Mouse (Mus musculus) cerebellum, adult 2 months (tissue): ENCODE data around the gene Hoxa6.

ENCODE experiments used
- CTCF ChIP-seq: fragments of 200-500 bp; IDR thresholded peaks from 2 replicates; pipeline ENCODE4 v1.5.1; 2011; ENCODE audit warnings: low read depth, mild to moderate bottlenecking, control low read depth, low read length, moderate library complexity, borderline replicate concordance; ENCODE audit not compliant: insufficient read depth
- POLR2A ChIP-seq: fragments of 200-500 bp; IDR thresholded peaks from 2 replicates; pipeline ENCODE4 v1.6.1; 2011; ENCODE audit warnings: low read length, control low read depth, borderline replicate concordance; ENCODE audit not compliant: insufficient read depth

- TF ChIP-seq POLR2A, result no peak
- no peak for TF ChIP-seq CTCF
These were observed 44.4 kb downstream of the Hoxa6 start for GRCm38 (mm10) chr6:52164051-52164625.
